Mouse (Mus musculus): ENCODE data around the gene Hspb6.

DNA sequence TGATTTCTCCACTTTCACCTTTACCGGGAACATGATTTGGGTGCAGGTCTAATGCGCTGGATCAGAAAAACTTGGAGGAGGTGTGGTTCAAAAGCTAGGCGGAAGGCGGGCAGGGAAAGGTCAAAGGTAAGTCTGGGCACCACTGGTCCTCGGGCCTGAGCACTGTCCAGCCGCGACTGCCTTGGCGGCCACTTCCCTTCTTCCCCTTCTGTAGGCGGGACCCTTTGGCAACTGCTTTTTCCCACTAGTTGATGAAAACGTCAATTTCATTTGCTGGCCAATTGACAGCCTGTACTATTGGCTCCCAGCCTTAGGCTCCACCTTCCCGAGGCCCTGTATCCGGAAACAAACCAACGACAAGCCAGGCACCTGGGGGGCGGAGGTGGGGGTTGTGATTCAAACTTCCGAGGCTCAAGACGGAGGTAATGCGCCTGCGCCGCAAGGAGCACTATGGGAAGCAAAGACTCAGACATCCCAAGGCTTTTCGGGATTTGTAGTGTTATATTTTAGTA, 7.5 kb downstream of the Hspb6 start, which contains the start of gene Lin37:
- TF ChIP-seq POLR2A (IDR thresholded peaks at IDR 0.05; ENCODE audit: borderline replicate concordance, control insufficient read depth, low read depth, low read length) (peak; percentile 62; the same call in 1 of the 2 replicates), CTCF (IDR thresholded peaks at IDR 0.05; ENCODE audit: control insufficient read depth, insufficient read depth, low read length) (no peak)
